Mouse (Mus musculus) A20 (cell line): ENCODE data around the gene Ptpn4.

Experiments
- DNase-seq: peaks from one replicate; pipeline ENCODE4 v3.0.0-alpha.2; 2011; ENCODE audit warnings: low read depth, low spot score

The Ptpn4 gene

DNA sequence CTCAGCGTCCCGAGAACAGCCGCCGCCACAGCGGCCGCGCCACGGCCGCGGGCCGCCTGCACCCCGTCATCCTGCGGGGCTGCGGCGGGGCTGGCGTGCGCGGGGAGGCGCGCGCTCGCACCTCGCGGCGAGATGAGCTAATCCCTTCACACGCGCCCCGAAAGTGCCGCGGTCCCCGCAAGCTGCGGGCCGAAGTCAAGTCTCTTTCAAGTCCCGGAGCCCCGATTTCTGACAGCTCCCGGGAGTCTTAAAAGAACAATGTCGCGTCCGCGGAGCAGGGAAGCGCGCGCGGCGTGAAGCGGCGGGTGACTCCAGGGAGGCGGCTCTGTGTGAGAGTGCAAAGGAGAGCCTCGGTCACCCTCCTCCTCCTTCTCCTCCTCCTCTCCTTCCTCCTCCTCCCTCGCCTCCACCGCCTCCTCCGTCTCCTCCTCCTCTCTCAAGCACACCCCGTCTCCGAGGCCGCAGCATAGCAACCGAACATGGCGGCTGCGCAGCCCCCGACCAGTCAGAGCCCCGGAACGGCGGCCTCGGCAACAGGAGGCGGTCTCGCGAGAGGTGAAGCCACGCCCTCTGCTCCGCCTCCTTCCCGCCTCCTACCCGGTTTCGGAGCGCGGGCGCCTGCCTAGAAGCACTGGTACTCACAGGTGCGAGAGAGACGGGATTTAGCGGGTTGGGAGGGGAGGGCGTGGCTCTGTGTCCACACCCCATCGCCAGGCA lies at the start of gene Ptpn4:
Gene Ptpn4, minus strand, starts transcription at position 579 of the 717 bp plus-strand sequence.
- peak; percentile 99 for DNase-seq

DNA sequence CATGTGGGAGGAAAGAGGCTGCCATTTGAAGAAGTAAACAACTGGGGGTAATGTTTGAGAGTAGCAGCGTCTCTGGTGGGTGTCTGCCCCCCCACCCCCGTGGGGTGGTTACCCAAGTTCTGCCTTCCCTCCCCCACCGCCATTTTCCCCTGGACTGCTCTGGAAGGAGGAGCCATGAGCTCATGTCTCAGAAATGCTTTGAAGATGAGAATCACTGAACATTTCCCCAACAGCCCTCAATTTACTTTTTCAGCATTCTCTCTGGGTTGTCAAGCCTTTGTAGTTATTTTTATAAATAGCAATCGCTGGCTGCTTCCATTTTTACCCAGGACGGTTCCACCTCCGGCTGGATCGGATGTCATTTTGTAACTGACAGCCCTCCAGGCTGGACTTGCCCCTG lies 48.9 kb upstream of the Ptpn4 start:
- DNase-seq = no peak

DNA sequence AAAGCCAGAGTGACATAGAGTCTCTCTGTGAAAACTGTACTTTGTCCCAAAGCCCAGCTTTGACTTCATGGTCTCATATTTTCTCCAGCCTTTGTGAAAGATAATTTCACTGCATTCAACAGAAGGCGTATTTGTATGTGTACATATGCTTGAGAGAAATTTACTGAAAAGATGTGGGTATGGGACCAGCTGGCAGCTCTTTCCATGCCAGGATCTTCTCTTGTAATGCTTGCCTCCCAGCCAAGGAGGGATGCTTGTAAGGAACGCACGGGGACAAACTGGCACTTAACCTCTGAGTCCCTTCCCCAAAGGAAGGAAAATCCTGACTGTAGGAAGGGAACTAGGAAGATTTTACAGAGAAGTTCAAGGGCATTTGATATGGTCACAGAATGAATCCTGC lies 46.9 kb upstream of the Ptpn4 start:
- no peak for DNase-seq

DNA sequence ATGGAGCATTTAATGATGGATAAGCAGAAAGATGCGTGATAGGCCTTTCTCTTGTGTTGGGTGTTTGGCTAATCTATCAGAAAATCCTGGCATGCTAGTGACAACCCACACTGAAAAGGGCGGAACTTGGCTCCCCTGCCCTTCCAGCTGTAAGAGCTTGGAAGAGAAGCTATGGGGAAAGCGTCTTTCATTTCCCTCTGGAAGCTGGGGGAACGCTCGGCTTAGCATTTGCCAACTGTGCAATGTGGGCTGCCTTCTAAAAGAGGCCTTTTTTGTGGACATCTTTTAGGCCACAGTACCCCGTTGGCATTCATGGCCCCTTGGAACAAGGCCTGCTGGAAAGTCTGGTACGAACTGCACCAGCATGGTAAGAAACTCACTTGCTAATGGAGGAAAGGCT lies 41.5 kb upstream of the Ptpn4 start:
- no peak for DNase-seq

DNA sequence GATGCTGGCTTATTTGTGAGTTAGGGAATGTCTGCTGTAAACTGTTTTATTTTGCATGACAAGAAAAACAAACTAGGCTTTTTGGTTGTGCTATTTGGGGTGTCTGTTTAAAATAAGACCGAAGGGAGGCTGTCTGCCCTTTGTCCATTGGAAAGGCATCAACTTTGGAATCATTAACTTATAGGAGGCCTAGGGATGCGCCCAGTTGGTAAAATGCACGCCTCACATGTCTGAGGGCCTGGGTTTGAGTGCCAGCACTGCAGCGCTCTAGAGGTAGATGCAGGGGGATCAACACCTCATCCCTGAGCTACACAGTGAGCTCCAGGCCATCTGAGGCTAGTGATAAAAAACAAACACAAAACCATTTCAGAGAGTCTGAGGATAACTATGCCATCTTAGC lies 40.1 kb upstream of the Ptpn4 start:
- no peak for DNase-seq

DNA sequence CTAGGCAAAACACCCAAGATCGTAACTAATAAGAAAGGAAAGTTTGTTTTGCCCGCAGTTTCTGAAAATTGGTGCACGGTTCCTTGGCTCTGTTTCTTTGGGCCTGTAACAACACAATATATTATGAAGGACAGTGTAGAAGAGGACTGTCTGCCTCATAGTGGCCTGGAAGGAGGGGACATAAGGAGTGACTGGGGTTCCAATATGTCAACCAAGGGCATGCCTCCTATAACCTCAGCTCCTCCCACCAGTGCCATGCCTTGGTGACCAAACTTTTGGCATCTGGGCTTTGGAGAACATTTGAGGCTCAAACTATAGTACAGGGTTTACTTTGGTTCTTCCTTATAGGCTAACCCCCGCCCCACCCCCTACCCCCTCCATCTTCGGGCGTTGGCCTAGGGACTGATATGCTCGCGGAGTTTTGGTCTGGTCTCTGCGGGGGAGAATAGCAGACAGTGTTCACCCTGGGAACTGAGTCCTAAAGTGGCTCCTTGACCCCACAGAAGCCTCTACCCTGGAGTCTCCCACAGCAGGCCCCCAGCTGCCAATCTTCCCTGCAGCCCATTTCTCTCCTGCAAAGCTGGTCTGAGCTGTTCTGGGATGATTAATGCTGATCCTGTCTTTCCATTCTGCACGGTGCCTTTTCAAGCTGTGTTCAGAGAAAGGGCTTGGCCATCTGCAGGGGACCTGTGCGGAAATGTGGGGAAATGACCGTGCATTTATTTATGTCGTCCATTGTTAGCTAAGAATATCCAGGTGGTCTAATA lies 31.2 kb upstream of the Ptpn4 start:
- DNase-seq = no peak

DNA sequence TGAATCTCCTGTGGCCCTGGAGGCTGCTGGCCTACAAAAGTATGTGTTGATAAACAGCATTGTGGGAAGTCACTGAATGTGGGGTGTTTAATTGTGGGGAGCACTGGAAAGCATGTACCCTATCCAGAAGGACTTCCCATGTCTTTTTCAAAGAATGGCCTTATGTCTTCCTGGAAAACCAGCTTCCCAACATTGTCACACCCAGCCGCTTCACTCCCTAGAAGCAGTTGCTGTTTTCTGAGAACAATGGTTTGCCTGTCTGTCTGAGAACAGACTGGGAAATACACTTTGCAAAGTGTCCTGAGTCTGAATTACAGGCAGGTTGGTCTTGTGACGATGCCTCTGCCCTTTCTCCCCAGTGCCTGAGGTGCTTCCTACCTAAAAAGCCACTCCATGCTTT lies 29.9 kb upstream of the Ptpn4 start:
- no peak for DNase-seq

DNA sequence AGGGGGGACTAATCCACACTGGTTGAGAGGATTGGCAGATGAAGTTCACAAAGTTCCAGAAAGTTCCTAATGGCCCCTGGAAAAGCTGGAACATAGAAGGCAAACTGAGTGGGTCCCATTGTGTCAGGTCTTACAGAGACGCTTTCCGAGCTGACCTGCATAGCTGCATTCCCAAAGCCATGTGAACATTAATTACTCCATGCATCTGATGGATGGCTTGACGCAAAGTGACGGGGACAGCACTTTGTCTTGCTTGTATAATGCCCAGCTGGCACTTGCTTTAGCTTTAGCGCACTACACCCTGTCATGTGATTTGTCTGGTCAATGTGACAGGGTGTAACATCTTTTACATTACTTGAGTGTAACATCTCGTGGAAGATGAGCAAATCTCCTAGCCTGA lies 27.9 kb upstream of the Ptpn4 start:
- DNase-seq = no peak

DNA sequence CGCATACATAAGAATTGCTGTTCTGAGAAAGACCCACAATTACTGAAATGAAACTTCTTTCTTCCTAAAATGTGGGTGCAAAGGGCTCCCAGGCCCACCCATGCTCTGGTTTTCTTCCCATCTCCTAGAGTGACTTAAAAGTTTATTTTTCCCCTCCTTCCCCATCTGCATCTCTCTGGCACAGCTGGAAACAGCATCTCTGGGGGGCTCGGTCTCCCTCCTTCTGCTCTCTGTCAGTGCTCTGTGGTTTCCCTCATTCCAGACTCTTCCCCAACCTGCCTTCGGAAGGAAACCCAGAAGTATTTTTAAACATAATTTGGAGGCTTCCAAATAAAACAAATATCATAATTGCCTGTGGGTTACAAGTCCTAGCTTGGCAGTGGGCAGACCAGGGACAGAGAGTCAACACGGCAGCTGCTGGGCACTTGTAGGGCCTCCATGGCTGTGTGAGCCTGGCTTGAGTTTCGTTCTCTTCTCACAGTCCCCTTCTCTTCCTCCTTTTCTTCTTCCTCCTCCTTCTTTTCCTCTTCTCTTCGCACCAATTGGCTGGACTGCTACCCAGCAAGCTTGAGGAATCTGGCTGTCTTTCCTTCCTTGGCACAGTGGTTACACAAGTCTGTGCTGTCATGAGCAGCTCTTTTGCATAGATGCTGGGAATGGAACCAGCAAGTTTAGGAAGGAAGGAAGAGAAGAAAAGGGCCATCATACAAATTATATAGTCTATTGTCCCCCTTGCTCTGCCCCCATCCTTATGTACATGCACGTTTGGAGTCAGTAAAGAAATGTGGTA lies 26.3 kb upstream of the Ptpn4 start:
- DNase-seq = no peak

DNA sequence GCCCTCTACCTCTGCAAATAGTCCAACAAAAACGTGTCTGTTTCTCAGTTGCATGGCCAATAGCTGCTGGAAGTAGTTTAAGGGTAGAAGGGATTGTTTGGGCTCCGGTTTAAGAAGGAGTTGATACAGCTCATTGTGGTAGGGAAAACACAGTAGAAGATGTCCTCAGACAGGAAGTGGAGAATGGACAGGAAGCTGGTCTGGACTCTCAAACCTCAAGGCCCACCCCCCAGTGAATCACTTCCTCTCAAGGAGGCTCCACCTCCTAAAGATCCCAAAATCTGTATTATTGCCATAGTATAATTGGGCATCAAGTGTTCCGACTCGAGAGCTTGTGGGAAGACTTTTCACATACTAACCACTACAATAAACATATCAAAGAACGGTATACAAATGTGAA lies 22.2 kb upstream of the Ptpn4 start:
- DNase-seq = no peak

DNA sequence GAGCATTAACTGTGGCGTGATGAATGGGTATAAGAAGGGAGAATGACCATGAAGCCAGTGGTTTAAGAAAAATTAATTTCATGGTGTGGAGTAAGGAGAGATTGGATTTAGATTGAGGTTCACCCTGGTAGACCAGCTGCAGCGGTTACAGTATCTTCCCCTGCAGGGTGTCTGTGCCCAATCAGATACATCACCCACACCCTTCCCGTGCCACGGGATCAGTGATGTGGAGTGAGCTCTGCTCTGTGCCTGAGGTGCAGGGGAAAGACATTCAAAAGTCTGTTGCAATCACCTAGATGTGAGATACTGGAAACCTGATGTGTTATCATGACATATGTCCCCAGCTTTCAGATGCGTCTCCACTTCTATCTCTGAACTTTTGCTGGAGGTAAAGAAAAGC lies 15.6 kb upstream of the Ptpn4 start:
- DNase-seq = no peak

DNA sequence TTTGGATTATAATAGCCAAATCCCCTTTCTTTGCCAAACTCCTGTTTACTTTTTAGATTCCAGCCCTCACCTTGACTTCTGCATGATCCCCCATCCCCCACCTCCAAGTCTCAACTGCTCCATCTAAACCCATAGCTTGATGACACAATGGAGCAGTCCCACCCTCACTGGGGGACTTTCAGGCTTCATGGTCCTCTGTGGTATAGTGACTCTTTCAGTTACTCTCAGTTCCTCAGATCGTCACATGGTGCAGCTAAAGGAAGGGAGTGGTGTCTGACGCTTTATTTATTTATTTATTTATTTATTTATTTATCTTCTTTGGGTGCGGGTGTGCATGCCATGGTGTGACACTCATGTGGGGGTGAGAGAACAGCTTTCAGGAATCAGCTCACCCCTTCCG lies 14.9 kb upstream of the Ptpn4 start:
- DNase-seq = peak; percentile 40

DNA sequence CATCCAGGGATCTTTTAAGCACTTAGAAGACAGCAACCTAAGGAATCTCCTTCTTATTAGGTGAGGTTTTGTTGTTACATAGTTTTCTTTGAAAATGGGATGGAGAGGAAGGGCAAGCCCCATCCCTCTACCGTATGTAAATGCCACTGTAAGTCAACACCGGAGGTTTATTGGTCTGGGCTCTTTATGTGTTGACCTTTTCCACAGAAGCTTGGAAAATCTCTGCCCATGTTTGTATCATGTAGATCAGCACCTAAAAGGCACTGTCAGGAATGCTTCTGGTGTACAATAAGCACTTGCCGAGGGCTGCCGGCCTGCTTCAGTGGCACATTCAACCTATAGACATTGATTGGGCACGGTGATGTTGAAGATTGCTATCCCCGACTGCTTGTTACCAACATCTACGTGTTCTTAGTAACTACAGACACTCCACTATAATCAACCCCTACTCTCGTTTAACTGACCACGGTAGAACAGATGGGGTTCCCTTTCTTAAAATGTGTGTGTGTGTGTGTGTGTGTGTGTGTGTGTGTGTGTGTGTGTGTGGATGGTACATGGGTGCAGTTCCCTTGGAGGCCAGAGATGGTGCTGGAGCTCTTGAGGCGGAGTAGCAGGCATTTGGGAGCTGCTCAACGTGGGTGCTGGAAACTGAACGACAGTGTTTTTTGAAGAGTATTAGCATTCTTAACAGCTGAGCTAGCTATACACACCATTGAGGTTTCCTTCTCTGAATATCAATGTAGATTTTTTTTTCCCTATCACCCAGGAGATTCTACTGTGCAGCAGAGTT lies 11.9 kb upstream of the Ptpn4 start:
- DNase-seq = no peak

DNA sequence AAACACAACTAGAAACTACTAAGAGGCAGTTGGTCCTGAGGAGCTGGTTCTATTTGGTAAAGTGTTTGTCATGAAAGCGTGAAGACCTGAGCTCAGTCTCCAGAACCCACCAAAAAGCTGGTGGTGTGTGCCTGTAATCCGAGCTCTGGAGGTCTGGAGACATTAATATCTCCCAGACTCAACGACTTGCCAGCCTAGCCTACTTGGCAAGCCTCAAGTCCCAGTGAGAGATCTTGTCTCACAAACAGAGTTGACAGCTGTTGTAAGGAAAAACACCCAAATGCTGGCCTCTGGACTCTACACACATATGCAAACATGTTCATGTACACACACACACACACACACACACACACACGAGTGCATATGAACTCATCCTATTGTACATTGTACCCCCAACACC lies 7.9 kb upstream of the Ptpn4 start:
- DNase-seq = no peak

DNA sequence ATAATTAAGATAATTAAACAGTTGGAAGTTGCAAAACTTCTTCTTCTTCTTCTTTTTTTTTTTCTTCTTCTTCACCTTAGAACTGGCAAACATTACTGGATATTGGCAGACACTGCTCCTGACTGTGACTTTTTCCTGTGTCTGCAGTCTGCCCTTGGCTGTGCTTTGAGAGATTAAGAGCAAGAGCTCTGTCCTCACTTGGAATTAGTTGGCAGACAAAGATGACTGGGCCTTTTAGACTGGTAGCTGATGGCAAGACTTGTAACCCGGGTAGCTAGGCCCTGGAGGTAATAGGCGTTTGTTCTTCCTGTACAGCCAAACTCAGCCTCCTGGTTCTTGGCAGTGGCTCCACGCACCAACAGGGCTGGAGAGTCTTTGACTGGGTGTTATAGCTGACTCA lies 5.7 kb upstream of the Ptpn4 start:
- no peak for DNase-seq

DNA sequence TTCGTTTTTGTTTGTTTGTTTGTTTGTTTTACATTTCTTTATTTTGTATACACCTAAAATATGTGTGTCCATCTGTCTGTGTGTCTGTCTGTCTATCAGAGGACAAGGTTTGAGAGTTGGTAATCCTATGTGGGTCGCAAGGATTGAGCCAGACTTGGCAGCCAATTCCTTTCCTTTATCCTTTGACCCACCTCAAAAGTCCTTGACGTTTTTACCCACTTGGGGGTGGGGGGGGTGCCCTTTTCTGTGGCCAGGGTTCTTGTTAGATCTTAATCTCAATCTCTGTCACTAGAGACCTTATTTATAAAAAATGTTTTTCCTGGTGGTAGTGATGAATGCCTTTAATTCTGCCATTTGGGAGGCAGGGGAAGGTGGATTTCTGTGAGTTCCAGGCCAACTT lies 828 bp upstream of the Ptpn4 start:
- DNase-seq = no peak

DNA sequence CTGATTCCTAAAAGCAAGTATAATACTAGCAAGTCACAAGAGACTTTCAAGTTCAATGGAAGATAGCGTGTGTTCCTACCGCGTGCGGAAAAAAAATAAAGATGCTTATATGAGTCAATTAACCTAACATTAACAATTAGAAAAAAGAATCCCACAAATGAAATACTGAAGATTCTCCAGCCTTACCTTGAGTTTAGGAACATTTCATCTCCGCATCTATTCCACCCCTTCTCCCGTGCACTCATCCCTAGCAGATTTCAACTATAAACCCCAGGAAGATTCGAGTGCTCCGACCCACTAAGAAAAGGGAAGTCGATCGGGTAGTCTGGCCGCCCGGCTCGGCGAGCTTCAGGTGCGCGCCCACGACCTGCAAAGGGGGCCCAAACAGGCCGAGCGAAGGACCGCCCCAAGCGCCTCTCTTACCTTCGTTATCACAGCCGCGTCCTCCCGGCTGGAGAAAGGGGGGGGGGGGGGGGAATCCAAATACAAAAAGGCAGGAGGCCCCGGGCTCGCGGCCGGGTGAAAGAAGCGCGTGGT lies 866 bp downstream of the Ptpn4 start:
- DNase-seq = peak; percentile 85

DNA sequence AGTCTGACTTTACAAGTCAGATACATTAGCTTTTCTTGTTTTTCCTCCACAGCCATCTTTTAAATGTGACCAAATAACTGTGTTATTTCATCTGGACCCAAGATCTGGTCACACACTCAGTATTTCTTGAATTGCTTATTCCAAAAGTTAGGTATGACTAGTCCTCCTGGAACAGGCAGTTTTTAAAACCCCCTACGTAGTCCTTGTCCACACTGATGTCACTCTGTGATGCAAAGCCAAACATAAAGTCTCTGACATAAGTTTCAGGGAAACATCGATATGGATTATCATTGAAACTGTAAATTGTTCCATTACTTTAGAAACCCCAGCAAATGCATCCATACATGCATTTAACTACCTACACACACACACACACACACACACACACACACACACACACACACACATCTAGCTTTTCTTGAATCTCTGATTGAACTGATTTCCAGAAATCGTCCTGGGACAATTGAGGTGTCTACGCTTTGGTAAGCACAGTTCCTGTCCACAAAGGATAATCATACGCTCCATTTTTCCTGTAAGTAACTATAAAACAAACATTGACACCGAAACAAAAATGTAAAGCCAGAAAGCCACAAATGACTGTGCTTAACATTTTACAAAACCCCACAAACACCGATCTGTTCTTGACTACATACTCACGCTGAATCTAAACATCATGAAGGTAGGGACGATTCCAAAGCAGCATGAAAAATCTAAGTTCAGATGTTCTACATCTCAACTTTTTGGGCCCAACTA lies 1.5 kb downstream of the Ptpn4 start:
- DNase-seq = peak; percentile 52

DNA sequence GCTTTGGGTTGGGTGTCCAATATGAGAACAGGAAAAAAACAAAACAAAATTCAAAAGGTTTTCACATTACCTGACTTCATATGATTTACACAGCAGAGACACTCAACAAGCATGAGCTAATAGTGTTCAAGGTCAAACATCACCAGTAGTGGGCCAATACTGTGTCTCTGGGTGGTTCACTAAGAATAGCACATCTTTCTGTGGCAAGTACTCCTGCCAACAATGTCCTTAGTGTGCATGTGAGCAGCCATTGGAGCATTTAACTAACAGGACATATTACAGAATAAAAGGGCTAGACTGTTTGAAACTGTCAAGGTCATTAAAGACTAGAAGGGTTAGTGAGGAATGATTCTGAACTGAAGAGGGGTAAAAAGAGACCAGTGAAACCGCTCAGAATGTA lies 9.3 kb downstream of the Ptpn4 start:
- no peak for DNase-seq

DNA sequence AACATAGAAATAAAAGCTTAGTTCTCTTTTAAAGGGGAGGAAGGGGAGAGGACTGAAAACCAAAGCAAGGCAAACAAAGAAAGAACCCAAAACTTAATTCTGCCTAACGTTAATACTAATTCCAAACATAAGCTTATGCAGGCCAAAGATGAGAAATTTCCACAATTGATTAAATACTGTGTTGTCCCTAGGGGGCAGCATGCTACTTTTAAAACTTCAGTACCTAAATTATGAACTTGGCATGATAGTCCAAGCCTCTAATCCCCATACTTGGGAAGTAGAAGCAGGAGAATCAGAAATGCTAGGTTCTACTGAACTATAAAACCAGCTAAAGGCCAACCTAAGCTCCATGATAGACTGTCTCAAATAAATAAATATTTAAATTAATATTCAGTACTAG lies 18.7 kb downstream of the Ptpn4 start:
- peak; percentile 51 for DNase-seq

DNA sequence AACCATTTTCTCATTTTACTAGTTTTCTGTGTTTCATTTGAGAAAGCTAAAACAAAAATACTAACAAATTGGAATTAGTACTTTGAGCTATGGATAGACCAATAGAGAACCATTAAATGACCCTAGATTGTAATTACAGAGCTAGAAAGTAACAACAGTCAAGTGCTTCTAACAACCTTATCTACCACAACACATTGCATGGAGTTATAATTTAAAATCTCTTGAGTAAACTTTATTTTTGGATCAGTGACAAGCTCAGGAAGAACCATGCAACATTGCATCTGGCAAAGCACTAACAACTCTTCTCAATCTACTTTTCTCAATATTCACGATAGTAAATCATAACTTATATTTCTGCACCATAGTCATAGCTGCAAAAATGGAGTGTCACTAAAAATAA lies 29.7 kb downstream of the Ptpn4 start:
- no peak for DNase-seq
